Mouse (Mus musculus): Measurements from ENCODE around the gene Aqr. TPM values are rescaled to one million over a fixed set of nuclear protein-coding genes. Genes with fewer than 3 reads are reported as not detected.
A peak's percentile ranks its signal among the peaks of the same experiment; 100 is the strongest.

Gene Aqr
- polyA plus RNA-seq, 1 experiment = 18.4 TPM

DNA sequence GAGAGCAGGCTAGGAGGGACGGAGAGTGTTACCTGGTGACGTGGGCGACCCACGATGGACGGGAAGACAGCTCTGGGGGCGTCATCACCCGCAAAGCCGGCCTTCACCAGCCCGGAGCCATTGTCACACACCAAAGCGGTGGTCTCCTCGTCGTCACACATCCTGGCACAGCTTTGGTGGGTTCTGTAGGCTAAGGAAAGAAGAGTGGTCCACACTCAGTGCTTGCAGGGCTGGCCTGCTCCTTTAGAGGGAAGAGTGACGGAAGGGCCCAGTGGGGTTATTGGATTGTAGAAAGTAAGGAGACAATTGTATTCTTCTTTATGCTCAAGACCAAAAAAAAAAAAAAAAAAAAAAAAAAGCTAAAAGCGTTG, 135.0 kb downstream of the Aqr start:
- Histone ChIP-seq H3K4me2 (ENCODE audit: low read depth) (peak overlapping the region; percentile 74), H3K4me3 (peak overlapping the region; percentile 50), H3K79me2 (ENCODE audit: control insufficient read depth, insufficient read depth) (no peaks in the 10 kb centered on the region), H3K27me3 (ENCODE audit: control insufficient read depth, insufficient read depth, insufficient read length) (no peaks in the 10 kb centered on the region), H3ac (ENCODE audit: control insufficient read depth, insufficient read length) (no peak overlapping the region), H3K36me3 (ENCODE audit: control insufficient read depth, insufficient read depth) (peaks cover 9% of the 10 kb centered on the region)
- no peak for TF ChIP-seq REST (IDR thresholded peaks at IDR 0.05; ENCODE audit: insufficient read depth, insufficient read length)
- peak; percentile 19 for TF ChIP-seq POLR2AphosphoS2 (IDR thresholded peaks at IDR 0.05; ENCODE audit: insufficient read length, low read depth)

Other genes starting within 250 kb of the Aqr start
- not detected for gene Gjd2, start 173.4 kb downstream of the Aqr start, polyA plus RNA-seq (2012; fragmentation: generic; extraction: Trizol)
- 2,846 TPM for gene Actc1, start 133.5 kb downstream of the Aqr start, polyA plus RNA-seq (2012; fragmentation: generic; extraction: Trizol)
- 1.7 TPM for gene Zfp770, start 14.4 kb upstream of the Aqr start, polyA plus RNA-seq (2012; fragmentation: generic; extraction: Trizol)

All from myocyte (in vitro differentiated cells).